Mouse (Mus musculus) liver, embryonic 14.5 days (tissue): ENCODE data around the gene Zbtb16.

ENCODE experiments used
- CTCF ChIP-seq: IDR thresholded peaks from 2 replicates; pipeline ENCODE4 v1.5.1; 2016; ENCODE audit warnings: antibody characterized with exemption, low read depth, control low read depth
- EP300 ChIP-seq: IDR thresholded peaks from 2 replicates; pipeline ENCODE4 v1.6.1; 2016; ENCODE audit warnings: antibody characterized with exemption, low read depth

DNA sequence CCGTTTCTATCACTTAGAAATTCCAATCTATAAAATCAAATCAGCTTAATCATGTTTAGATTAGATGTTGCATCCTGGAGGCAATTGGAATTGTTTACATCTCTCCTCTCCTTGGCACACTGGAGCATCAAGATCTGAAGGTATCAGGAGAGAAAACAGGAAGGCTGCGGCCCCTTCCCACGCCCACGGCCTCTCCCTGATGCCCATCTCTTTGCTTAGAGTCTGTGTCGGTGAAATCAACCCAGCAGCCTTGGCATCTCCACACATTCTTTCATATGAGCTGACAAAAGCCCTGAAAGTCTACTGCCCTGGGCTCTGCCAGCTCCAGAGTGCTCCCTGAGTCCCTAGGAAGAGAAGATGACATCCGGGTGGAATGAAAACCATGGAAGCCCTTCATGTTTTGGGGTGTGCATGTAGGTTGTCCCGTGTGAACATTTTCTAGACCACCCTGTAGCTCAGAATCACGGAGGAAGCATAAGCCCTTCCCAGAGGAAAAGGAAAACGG lies 48.1 kb downstream of the Zbtb16 start:
- TF ChIP-seq EP300 (no peak), CTCF (no peak)
